Mouse (Mus musculus) spleen, adult 2 months (tissue): ENCODE results near the gene Nav2.
A peak's percentile ranks its signal among the peaks of the same experiment; 100 is the strongest.

Experiments used
- CTCF ChIP-seq: fragments of 200-500 bp; IDR thresholded peaks from 2 replicates; pipeline ENCODE4 v1.5.1; 2011; ENCODE audit warnings: mild to moderate bottlenecking, inconsistent platforms; ENCODE audit not compliant: insufficient read depth, insufficient read length, insufficient replicate concordance; ENCODE audit errors: extremely low read depth
- POLR2A ChIP-seq: fragments of 200-500 bp; IDR thresholded peaks from 2 replicates; pipeline ENCODE4 v1.6.1; 2011; ENCODE audit warnings: low read depth, low read length, inconsistent platforms

DNA sequence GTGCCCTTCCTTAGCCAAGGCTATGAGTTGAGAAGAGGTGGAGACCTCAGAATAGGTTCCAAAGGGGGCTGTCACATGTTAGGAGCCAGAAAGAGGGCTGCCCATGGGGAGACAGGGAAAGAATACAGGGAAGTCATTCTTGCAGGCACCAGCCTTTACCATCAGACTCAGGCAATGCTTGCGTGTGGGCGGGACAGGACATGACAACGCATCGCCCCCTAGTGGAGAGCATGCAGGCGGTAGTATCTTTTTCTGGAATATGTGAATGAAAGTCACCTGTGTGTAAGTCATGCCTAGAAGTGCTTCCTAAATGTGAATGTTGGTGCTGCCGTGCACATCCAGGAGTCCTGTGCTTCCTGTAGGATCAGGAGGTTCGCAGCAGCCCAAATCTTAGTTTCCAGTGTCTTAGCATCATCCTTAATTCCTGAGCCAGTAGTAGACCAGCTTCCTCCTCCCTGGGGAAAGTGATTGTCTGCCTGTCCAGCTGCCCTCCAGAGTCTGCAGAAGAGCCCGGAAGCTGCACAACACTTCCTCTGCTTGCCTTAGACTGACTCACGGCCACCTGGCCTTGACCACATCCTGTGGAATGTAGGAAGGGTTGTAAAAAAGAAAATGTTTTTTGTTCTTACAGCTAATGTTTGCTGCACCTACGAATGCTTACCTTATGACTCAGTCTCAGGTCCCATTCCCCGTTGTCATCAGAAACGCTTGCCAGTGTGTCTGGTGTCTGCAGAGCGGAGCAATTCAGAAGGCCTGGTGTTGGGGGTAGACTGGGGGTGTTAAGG, 692.9 kb downstream of the Nav2 start:
- TF ChIP-seq CTCF: peak; percentile 78
- no peak for TF ChIP-seq POLR2A
